Comparison of ENCODE assay signal across 8 mouse cellular contexts in the genomic region with DNA sequence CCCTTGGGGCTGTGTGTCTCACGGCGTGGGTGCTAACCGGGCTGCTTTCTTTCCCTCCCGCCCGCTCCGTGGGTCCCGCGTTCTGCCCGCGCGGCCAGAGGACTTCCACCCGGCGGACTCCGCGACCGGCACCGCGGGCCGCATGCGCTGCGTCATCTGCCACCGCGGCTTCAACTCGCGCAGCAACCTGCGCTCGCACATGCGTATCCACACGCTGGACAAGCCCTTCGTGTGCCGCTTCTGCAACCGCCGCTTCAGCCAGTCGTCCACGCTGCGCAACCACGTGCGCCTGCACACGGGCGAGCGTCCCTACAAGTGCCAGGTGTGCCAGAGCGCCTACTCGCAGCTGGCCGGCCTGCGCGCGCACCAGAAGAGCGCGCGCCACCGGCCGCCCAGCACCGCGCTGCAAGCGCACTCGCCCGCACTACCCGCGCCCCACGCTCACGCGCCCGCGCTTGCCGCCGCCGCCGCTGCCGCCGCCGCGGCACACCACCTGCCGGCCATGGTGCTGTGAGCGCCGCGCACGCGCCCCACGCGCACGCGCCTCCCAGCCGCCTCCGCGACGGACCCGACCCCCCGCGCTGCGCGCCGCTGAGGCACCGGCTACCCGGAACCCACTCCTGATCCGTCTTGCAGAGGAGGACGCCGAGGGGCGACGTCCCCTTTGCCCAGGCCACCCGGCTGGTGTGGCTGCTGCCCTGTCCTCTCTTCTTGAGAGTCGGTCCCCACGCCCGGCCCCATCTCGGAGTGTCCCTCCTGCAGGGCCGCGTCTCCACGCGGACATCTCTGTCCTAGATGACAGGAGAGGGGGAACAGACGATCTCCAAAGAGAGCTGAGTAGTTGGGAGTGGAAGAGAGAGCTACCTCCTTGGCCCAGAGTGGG. TPM values are rescaled to one million over a fixed set of nuclear protein-coding genes. Genes with fewer than 3 reads are reported as not detected.
DNase-seq lines count a peak whose midpoint lies in the region; ATAC-seq lines count a peak whose summit lies in the region.

No protein-coding gene starts in this region.

- H3K36me3 ChIP-seq in kidney, embryonic 14.5 days (ENCODE audit: control insufficient read depth, insufficient read depth, low read length), result no peaks in the 10 kb centered on the region
- H3K36me3 ChIP-seq in midbrain, embryonic 14.5 days (ENCODE audit: control insufficient read depth, insufficient read depth, low read length), result no peaks in the 10 kb centered on the region

- no peak for DNase-seq in kidney, postnatal 14 days
- DNase-seq in cerebellum, postnatal 10 days, result peak; percentile 62 to 64
- peak; percentile 63 to 65 for DNase-seq in frontal cortex, postnatal 14 days (ENCODE audit: low spot score in 2 of 2)
- DNase-seq in layer of hippocampus, postnatal 25 days (ENCODE audit: extremely low spot score in 1 of 2, low spot score in 1 of 2), result peak; percentile 41 to 50
- peak; percentile 86 for DNase-seq in midbrain, embryonic 14.5 days
- DNase-seq in testis, postnatal 10 days (ENCODE audit: low spot score), result peak; percentile 61
- no peak for DNase-seq in gastrocnemius, adult 18-20 months (ENCODE audit: low spot score)

- no peak overlapping the region for H3K27ac ChIP-seq in kidney, embryonic 14.5 days (ENCODE audit: low read depth, low read length)
- peak overlapping the region; percentile 13; the same call in 1 of the 2 replicates for H3K27ac ChIP-seq in midbrain, embryonic 14.5 days (replicated peaks; ENCODE audit: low read depth, low read length)

- peaks cover 7% of the 10 kb centered on the region; the same call in 1 of the 2 replicates for H3K4me1 ChIP-seq in kidney, embryonic 14.5 days (ENCODE audit: control insufficient read depth, insufficient read depth, low read length)
- H3K4me1 ChIP-seq in midbrain, embryonic 14.5 days (ENCODE audit: control insufficient read depth, insufficient read depth, low read length), result 0 out of 2 replicates have a peak, but pooled peaks cover 9% of the 10 kb centered on the region

- no peaks in the 10 kb centered on the region for H3K9me3 ChIP-seq in kidney, embryonic 14.5 days (ENCODE audit: control insufficient read depth, low read length)
- H3K9me3 ChIP-seq in midbrain, embryonic 14.5 days (ENCODE audit: control insufficient read depth, low read length), result no peaks in the 10 kb centered on the region

- H3K27me3 ChIP-seq in kidney, embryonic 14.5 days (ENCODE audit: control insufficient read depth, insufficient read depth, low read length), result peaks cover 73% of the 10 kb centered on the region
- H3K27me3 ChIP-seq in midbrain, embryonic 14.5 days (ENCODE audit: control insufficient read depth, insufficient read depth, low read length), result peaks cover 92% of the 10 kb centered on the region

- H3K9ac ChIP-seq in kidney, embryonic 14.5 days (ENCODE audit: low read depth, low read length), result peak overlapping the region; percentile 44
- H3K9ac ChIP-seq in midbrain, embryonic 14.5 days (replicated peaks; ENCODE audit: low read length), result peak overlapping the region; percentile 56

- WGBS in kidney, embryonic 14.5 days, result under 1% methylated on average over 107 of the region's 109 CpGs
- WGBS in midbrain, embryonic 14.5 days, result 2% methylated on average over 109 of the region's 109 CpGs

- peak; percentile 53; the same call in 1 of the 2 replicates for ATAC-seq in kidney, embryonic 14.5 days (ENCODE audit: low FRiP score, low TSS enrichment)
- peak; percentile 81 for ATAC-seq in midbrain, embryonic 14.5 days (ENCODE audit: low FRiP score, low TSS enrichment)

- H3K4me2 ChIP-seq in kidney, embryonic 14.5 days (replicated peaks; ENCODE audit: low read depth, low read length), result peak overlapping the region; percentile 99
- H3K4me2 ChIP-seq in midbrain, embryonic 14.5 days (ENCODE audit: low read length), result peak overlapping the region; percentile 77

- H3K4me3 ChIP-seq in kidney, embryonic 14.5 days (ENCODE audit: low read length), result peak overlapping the region; percentile 55
- peak overlapping the region; percentile 49 for H3K4me3 ChIP-seq in midbrain, embryonic 14.5 days (replicated peaks; ENCODE audit: low read depth, low read length)

RNA-seq across cellular contexts. Expression of a gene that starts 14.4 kb away (rescaled TPM):
- polyA plus RNA-seq in kidney, embryonic 14.5 days (2014; fragmentation: Nextera tagmentation; extraction: Ambion mirVana), result not detected in 2 replicates
- not detected for total RNA-seq in layer of hippocampus, postnatal 25 days (2021)
- 3.1 and 4.7 TPM in 2 replicates for polyA plus RNA-seq in midbrain, embryonic 14.5 days (2014; fragmentation: Nextera tagmentation; extraction: Ambion mirVana)
- not detected for total RNA-seq in gastrocnemius, adult 18-20 months (2021)

RNA-seq across cellular contexts. Expression of a gene that starts 16.3 kb away (rescaled TPM):
- polyA plus RNA-seq in kidney, embryonic 14.5 days (2014; fragmentation: Nextera tagmentation; extraction: Ambion mirVana), result 64.9 and 73.6 TPM in 2 replicates
- total RNA-seq in layer of hippocampus, postnatal 25 days (2021), result 10 to 100 TPM; 20.3 to 20.6 TPM
- polyA plus RNA-seq in midbrain, embryonic 14.5 days (2014; fragmentation: Nextera tagmentation; extraction: Ambion mirVana), result 31.1 and 33.9 TPM in 2 replicates
- total RNA-seq in gastrocnemius, adult 18-20 months (2021), result 1 to 10 TPM; 6.8 to 7.2 TPM

RNA-seq across cellular contexts. Expression of a gene that starts 34.0 kb away (rescaled TPM):
- 30.9 and 54.6 TPM in 2 replicates for polyA plus RNA-seq in kidney, embryonic 14.5 days (2014; fragmentation: Nextera tagmentation; extraction: Ambion mirVana)
- 10 to 100 TPM; 45.5 to 46.0 TPM for total RNA-seq in layer of hippocampus, postnatal 25 days (2021)
- 19.6 and 27.6 TPM in 2 replicates for polyA plus RNA-seq in midbrain, embryonic 14.5 days (2014; fragmentation: Nextera tagmentation; extraction: Ambion mirVana)
- 10 to 100 TPM; 22.1 to 26.1 TPM for total RNA-seq in gastrocnemius, adult 18-20 months (2021)

Comparison
In these comparisons a context has a peak if more than half of its experiments do, and no peak if none do; other contexts are left out.
1. DNase-seq: peak in cerebellum, postnatal 10 days (2 of 2), frontal cortex, postnatal 14 days (2 of 2), layer of hippocampus, postnatal 25 days (2 of 2), midbrain, embryonic 14.5 days (single experiment) and testis, postnatal 10 days (single experiment); none in kidney, postnatal 14 days (single experiment) and gastrocnemius, adult 18-20 months (single experiment).